Mouse (Mus musculus): ENCODE measurements around the gene Foxo1. TPM values are rescaled to one million over a fixed set of nuclear protein-coding genes. Genes with fewer than 3 reads are reported as not detected.

Gene Foxo1
- 10 to 100 TPM; 13.2 to 13.5 TPM for total RNA-seq (2021)

DNA sequence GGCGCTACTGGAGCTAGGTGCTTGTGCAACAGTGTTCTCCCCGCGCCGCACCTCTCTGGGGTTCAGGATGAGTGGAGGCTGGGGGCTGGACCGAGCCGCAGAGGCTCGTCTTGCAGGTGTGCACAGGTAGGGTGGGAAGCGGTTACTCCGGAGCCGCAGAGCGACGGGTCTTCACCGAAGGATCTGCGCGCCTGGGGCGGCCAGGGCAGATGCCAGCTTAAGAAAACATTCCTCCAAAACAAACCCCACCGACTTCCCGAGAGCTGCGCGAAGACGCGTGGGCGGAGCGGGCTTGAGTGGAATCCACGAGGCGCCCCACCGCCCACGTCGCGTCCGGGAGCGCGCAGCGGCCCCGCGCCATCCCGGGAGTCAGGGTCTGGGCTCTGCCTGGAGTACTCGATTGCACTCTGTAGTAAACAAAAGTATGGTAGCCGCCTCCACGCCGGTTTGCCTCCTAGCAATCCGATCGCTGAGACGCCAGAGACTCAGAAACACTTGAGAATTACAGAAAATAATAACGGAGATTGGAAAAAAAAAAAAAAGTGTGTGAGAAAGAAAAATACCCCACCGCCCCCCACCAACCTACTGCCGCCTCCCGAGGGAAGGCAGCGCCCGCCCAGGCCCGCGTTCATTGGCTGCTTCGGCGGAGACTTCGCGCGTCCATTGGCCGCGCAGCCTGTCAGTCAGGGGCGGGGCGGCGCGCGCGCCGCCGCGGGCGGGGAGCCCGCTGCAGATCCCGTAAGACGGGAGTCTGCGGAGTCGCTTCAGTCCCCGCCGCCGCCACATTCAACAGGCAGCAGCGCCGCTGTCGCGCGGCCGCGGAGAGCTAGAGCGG, at the start of gene Foxo1:
Gene Foxo1 (plus strand): TSS at position 685 of the 835 bp plus-strand sequence.
- peak; percentile 96 for DNase-seq

DNA sequence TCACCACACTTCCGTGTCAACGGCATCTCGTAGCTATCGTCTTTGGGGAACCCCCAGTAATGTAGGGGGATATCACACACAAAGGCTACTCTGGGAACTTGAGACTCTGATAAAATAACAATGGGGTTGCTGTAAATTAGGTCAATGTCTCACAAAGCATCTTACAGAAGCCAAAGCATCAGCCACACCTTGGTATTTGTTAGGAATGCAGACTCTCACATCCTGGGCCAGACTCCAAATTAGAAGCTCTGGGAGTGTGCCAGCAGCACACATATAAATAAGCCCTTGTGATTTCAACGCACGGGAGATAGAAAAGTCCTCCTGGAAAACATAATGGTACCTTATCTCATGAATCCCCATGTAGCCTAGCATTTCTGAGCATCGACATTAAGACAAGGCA, 49.3 kb upstream of the Foxo1 start:
- DNase-seq, result peak; percentile 50

DNA sequence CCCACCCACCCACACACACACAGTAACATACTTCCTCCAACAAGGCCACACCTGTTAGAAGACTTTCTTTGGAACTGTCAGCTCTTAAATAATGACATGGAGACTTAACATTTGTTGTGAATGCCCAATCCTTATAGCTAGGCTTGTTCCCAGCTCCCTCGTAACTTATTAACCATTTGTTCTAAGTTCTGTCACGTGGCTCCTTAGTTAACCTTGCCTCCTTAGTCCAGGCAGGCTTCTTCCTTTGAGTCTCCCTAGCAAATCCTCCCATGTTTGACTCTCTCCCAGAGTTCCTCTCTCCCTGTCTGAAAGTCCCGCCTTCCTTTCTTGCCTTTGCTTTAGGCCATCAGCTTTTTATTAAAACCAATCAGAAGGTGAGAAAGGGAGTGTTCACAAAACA, 47.1 kb upstream of the Foxo1 start:
- DNase-seq, result no peak

DNA sequence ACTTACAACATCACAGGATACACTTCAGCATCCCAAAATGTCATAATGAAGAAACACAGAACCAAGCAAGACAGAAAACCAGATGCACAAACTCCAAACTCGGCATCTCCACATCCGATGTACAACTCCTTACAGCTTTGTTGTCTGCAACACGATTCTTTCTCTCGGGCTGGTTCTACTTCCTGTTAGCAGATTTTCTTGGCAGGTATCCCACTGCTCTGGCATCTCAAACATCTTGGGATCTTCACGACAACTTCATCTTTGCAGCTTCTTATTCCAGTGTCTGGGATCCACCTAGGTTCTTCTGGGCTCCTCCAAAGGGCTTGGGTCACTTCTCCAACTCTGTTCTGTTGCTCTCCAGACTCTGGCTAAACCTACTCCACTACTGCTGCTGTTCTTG, 46.2 kb upstream of the Foxo1 start:
- no peak for DNase-seq

DNA sequence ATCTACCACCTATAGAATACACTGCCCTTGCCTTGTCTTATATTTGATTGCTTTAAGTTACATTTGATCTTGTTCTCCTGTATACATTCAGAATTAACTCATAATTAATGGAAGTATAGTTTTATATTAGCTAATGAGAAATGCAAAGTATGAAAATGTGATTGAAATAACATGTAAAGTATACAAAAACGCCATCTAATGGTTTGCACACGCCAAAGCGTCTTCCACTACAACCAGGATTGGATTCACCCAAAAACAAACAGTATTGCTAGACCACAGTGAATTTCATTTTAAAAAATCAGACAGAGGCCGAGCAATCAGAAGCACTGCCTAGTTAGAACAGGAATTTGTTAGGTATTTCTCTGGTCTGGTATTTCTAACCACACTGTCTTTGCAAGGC, 31.6 kb upstream of the Foxo1 start:
- no peak for DNase-seq

DNA sequence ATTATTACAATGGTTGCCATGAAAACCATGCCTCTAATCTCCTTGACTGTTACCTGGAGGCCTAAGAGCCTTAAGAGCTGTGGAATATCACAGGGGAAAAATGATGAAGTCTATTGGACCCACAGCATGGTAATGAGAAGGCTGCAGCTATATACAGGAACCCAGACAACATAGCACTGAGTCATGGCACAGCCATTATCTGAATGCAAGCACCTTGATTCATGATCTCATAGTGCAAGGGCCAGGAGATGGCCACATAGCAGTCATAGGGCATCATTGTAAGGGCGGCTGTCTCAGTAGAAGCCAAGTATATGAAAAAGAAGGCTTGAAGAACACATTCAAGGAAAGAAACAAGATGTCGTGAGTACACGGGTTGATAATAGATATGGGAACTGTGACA, 31.0 kb upstream of the Foxo1 start:
- DNase-seq, result no peak

DNA sequence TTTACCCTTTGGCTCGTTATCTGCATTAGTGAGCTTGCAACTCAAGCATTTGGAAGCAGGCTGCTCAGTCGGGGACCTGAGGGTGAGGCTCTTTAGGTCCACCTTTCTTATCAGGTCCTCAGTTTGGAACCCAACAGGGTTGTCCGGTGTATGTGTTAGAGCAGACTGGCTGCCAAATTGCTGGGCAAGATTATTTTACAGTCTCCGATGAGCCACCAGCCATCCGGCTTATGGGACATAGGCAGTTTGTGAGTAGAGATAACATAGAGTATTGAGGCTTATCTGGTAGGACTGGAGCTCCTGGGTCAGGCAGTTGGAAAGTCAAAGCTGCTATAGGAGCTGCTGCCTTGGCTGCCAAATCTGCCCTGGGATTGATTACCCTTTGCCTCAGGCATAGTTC, 27.1 kb upstream of the Foxo1 start:
- DNase-seq, result no peak

DNA sequence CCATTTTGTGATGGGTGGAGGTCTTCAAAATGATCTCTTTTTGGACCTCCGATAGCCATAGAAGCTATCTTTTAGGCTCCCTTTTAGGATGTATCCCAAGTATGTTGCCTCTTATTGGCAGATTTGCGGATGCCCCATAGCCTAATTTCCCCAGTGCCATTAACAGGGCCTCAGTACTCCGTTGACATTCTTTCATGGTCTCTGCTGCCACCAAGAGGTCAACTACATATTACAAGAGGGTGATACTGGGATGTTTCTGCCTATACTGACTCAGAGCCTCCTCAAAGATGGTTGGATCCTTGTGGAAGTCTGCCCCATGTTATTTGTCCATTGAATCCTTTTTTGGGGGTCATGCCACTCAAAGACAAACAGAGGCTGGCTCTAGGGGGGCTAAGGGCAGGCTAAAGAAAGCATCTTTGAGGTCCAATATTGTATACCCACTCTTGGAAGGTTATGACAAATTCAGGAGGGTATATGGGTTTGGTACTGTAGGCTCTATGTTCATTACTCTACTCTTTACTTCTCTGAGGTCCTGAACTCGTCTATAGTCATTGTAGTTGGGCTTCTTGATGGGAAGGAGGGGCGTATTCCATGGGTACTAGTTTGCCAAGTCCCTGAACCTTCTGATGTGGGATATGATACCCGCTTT, 25.6 kb upstream of the Foxo1 start:
- DNase-seq, result peak; percentile 86

DNA sequence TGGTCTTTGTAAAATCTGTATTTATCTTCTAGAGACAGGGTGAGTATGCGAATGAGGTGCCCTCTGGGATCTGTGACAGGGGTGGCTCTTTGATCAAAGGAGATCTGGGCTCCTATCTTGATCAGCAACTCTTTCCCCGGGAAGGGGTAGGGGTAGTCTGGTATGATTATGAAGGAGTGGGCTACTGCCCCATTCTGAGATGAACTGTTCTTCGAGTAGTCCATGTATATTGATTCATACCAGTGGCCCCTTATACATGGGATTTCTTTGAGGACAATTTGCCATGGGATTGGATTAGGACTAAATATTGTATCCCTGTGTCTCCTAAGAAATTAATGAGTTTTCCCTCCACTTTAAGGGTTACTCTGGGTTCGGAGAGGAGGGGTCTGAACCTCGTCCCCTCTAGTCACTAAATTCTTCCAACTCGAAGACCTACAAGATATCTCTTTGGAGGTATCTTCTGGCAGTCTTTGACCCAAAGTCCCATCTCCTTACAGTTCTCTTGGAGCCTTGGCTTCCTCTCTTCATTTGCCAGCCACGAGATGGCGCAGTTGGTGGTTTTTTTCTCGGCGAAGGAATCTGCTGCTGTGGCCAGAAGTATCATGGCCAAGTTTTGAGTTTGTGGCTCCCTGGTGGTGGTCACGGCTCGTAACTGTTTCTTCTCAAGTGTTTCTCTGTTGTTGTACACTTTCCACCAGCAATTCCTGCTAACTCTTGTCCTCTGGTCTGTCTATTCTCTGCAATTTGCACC, 24.7 kb upstream of the Foxo1 start:
- DNase-seq, result peak; percentile 53

DNA sequence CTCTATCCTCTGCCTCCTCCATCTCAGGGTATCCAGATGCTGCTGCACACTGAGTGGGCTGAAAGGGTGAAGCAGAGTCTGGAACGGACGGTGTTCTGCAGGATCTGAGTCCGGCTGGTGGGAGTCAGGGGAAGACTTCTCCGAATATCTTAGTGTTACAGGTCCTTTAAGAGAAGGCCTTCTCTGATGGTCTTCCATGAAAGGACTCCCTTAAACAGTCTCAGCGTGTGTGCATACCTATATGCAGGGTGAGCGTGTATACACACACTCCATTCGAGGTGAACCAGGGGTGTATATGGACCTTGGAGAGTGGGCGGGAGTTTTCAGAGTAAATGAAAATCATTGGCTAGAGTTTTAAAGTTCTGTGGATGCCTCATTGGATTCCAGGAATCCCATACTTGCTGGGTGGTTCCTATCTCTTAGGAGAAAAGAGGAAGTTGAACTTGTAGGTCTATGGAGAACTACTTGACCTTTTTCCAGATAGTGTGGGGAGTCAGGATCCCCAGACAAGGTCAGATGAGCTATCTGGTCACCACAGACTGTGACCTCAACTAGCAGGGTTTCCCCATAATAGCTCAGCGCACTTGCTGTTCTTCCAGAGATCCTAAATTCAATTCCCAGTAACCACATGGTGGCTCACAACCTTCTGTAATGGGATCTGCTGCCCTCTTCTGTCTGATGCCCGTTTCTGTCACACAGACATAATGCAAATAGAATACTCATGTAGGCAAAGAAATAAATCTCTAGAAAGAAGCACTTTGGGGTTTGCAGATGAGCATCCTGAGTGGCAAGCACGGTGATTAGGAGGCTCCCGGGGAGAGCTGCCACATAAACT, 21.9 kb upstream of the Foxo1 start:
- DNase-seq, result no peak

DNA sequence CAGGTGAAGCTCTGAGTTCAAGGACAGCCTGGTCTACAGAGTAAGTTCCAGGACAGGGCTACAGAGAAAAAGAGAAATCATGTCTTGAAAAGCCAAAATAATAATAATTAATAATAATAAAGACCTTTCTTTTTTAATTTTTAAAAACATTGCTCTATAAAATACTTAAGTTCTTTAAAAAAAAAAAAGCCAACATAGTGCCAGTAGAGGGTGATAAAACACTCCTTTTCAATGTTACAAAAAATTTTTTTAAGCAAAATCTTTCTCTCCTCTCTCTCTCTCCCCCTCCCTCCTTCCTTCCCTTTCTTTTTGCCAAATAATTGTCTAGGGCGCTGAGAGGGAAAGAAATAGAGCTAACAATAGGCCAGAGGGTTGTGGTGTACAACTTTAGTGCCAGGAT, 17.0 kb upstream of the Foxo1 start:
- no peak for DNase-seq

DNA sequence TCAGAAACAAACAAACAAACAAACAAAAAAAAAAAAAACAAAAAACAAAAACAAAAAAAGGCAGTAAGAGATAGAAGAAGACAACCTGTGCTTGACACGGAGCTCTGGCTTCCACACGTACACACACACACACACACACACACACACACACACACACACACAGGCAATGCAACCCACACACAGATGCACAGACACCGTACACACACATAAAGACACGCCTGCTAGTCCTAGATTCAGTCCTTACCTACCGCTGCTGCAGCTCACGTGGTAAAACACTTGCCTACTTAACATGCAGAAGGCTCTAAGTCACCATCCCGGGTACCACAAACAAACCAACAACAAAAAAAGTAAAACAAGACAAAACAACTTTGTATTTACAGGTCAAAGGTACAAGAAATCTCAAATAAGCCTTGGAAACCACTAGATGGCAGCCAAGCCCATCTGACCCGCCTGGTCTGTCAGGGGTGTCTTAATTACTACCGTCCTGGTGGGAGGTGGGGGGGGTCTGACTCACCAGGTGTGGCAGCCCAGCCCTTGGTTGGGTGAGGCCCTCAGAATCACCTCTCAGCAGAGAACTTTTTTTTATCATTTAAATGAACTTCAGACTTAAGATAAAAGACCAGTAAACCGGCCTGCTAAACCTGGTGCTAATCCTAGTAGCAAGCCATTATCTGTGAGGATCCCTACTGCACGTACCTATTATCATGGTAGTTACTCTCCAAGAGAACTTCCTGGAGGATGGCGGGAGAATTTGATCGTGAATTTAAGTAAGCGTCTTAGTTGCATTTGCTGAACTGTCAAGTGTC, 14.3 kb upstream of the Foxo1 start:
- peak; percentile 46 for DNase-seq

DNA sequence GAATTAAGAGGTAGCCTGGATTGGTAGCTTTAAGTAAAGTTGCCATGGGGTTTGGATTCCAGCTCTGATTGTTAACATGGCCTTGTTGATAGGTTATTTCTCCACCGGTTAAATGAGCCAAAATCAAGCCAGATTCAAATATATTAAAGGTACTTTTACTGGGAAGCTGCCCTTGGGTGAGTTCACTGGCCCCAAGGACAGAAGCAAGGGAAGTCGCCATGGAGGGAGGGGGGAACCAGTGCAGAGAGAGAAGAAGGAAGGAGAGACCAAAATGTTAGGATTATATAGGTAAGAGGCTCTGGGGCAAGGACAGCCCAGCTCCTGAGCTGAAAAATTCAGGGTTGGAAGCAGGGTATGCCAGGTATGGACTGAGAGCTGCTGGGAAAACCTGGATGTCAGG, 13.6 kb upstream of the Foxo1 start:
- no peak for DNase-seq

DNA sequence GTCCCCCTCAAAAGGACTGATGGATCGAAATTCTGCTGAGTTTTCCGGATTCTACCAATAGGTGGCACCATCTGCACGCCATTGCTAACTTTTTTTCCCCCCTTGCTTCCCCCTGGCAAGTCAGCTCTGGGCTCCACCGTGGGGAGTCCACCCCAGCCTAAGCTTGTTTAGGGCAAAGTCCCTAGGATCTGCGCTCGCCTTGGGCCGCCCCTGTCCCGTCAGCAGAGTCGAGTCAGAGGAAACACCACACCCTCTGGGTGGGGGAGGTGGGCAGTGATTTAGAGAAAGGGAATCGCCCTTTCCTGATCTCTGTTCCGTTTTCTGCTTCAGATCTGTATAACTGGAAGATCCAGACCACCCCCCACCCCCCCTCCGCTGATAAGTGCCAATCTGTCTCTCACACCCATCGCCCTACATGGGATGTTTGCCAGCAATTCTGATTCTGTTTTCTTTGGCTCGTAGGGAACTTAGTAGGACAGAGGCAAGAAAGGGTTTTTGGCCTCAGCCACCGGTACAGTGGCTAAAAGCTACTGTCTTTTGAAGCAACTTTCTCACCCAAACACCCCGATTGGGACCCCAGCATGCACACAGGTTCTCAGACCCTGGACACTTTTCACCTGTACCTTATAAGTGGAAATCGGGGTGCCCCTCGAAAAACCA, 10.2 kb upstream of the Foxo1 start:
- peak; percentile 80 for DNase-seq

DNA sequence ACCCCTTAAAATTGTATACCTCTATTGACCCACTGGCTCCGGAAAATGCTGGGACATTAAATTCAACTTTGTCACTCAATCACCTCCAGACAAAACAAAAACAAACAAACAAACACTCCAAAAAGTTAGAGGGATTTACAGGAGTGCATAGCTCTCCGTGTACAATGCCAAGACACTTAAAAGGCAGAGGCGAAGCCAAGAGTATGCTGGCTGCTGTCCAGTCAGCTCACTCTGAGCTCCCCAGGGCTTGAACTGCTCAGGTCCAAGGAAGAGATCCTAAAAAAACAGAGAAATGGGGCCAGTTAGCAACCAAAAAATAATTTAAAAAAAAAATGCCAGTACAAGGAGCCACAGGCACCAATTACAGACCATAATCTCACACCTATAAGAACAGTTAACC, 9.6 kb upstream of the Foxo1 start:
- DNase-seq, result peak; percentile 81

DNA sequence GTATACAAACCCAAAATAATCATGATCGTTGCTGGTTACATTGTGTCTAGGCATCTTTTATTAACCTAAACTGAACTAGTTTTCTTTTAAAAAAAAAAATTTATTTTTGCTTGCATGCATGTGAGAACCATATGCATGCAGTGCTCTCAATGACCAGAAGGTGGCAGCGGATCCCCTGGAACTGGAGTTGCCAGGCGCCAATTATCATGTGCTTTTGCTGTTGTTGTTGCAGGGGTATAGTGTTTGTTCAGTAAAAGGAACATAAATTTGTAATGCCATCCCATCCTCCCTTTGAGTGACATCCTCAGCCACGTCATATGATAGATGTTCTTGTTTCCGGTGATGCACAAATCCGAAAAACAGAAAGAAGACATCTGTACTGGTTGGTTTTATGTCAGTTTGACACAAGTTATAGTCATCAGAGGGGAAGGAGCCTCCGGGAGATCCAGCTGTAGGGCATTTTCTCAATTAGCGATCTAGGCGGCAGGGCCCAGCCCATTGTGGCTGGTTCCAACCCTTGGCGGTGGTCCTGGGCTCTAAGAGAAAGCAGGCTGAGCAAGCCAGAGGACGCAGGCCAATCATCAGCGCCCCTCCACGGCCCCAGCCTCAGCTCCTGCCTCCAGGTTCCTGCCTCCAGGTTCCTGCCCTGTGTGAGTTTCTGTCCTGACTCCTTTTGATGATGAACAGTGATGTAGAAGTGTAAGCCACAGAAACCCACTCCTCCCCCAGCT, 5.5 kb upstream of the Foxo1 start:
- DNase-seq, result peak; percentile 90

DNA sequence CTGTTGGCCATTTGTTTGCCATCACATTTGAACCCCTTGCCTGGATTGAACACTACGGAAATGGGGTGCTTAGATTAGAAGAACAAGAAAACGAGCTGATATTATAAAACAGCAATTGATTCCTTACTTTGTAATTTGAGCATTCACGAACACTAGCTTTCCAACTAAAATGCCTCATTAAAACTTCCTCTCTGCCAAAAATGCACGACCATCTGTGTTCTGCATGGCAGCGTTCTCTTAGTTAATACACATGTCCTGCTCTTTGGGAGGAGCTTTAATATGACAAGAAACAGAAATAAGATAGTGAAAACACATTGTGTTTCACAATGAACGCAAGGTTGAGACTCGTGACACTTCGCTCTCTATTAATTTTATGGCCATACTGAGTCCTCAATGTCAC, 3.8 kb upstream of the Foxo1 start:
- DNase-seq, result no peak

DNA sequence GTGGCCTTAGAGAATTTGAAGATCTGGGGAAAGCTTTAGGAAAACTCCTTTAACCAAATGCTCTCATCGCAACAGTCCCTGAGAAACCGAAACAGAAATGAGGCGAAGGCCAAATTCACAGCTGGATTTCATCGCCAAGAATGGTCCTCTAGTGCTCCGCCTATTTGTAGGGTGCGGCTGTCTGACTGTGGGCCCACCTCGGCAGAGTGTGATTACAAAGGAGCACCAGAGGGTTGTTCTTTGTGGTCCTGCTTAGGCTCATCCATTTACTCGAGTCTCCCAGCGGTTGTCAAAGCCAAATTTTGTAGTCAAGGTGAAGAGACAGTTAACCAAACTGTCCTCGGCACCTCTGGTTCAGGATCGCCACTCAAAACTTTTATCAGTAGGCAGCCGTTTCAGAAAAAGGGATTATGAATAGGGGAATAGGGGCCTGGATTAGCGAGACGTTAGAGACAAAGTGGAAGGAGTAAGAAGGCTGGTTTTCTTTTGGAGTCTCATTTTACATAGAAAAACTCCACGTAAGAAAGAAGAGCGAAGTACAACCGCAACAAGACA, 1.5 kb upstream of the Foxo1 start:
- peak; percentile 51 for DNase-seq

DNA sequence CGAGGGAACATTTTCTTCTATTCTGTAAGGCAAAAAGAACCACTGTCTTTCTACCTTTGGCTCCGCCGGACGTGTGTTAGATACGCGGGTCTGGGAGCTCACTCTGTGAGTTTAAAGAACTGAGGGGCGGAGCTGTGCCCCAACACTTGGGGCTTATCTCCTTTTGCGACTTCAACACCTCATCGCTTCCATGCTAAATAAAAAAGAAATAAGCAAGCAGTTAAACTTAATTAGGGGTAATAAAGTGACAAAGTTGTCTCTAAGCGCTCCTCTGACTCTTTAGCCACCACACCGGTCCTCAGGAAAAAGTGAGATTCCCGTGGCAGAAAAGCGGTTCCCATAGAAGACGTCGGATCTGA, 864 bp upstream of the Foxo1 start:
- DNase-seq, result no peak

DNA sequence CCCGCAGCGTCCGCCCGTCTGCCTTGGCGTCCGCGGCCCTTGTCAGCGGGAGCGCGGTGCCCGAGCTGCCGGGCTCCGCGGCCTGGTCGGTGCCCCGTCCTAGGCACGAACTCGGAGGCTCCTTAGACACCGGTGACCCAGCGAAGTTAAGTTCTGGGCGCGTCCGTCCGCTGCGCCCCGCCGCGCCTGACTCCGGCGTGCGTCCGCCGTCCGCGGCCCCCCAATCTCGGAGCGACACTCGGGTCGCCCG, 276 bp downstream of the Foxo1 start:
- no peak for DNase-seq

All from heart, postnatal 4 days (tissue).